Mouse (Mus musculus) midbrain, embryonic 12.5 days (tissue): Measurements from ENCODE around the gene Clec1b. TPM values are rescaled to one million over a fixed set of nuclear protein-coding genes. Genes with fewer than 3 reads are reported as not detected.

ENCODE experiments used
- ATAC-seq: fragments of 200-750 bp; cut with Nextera tagmentation; 2 replicates; pipeline ENCODE4 v1.8.0; 2017; ENCODE audit warnings: low read depth, moderate TSS enrichment, moderate library complexity; ENCODE audit not compliant: low FRiP score
- H3K27ac ChIP-seq: fragments of 300-500 bp; sonication (generic); replicated peaks from 2 replicates; pipeline ENCODE4 v1.5.1; 2016; ENCODE audit warnings: mild to moderate bottlenecking
- H3K27me3 ChIP-seq: fragments of 300-500 bp; sonication (generic); 2 replicates; pipeline ENCODE4 v1.6.1; 2016; ENCODE audit warnings: mild to moderate bottlenecking
- H3K36me3 ChIP-seq: fragments of 300-500 bp; sonication (generic); 2 replicates; pipeline ENCODE4 v1.6.1; 2016
- H3K4me1 ChIP-seq: fragments of 300-500 bp; sonication (generic); 2 replicates; pipeline ENCODE4 v1.6.1; 2016
- H3K4me2 ChIP-seq: fragments of 300-500 bp; sonication (generic); replicated peaks from 2 replicates; pipeline ENCODE4 v1.6.1; 2016; ENCODE audit warnings: mild to moderate bottlenecking, moderate library complexity
- H3K4me3 ChIP-seq: fragments of 300-500 bp; sonication (generic); 2 replicates; pipeline ENCODE4 v1.5.1; 2016; ENCODE audit warnings: mild to moderate bottlenecking
- H3K9ac ChIP-seq: fragments of 300-500 bp; sonication (generic); replicated peaks from 2 replicates; pipeline ENCODE4 v1.6.1; 2016; ENCODE audit warnings: mild to moderate bottlenecking, moderate library complexity
- H3K9me3 ChIP-seq: fragments of 300-500 bp; sonication (generic); 2 replicates; pipeline ENCODE4 v1.6.1; 2016; ENCODE audit warnings: mild to moderate bottlenecking
- WGBS: fragments of 180-500 bp; shearing (Covaris S2); methylation state at CpG from one replicate; pipeline ENCODE4 v1.1.7; 2016; 5-methylcytosine and 5-hydroxymethylcytosine counted together
- polyA plus RNA-seq: library from polyadenylated mRNA; unstranded; fragments of >200 nt; fragmentation: Nextera tagmentation; extraction: Ambion mirVana; gene quantifications from 2 replicates; pipeline ENCODE4 v1.2.1, GENCODE M21; 2016

Clec1b gene
- 7.1 and 9.0 TPM in 2 replicates for polyA plus RNA-seq

- 85% methylated on average over 8 of the region's 8 CpGs for WGBS
- no peak within 1 kb of the TSS for H3K27ac ChIP-seq
- H3K4me3 ChIP-seq = no peak within 1 kb of the TSS
- no peaks in the 10 kb centered on the region for H3K4me1 ChIP-seq
- no peaks in the 10 kb centered on the region for H3K27me3 ChIP-seq
- no peak for ATAC-seq
- no peak within 1 kb of the TSS for H3K4me2 ChIP-seq
- no peaks in the 10 kb centered on the region for H3K9me3 ChIP-seq
- H3K9ac ChIP-seq = no peak within 1 kb of the TSS
- no peaks in the 10 kb centered on the region for H3K36me3 ChIP-seq
Observed at GRCm38 (mm10) chr6:129396997-129397396, at the start of gene Clec1b. Gene Clec1b (plus strand): TSS chr6:129397297.

- WGBS = 62% methylated on average over 4 of the region's 4 CpGs
- Histone ChIP-seq H3K4me3 (no peak overlapping the region), H3K27me3 (no peaks in the 10 kb centered on the region), H3K4me1 (no peaks in the 10 kb centered on the region), H3K9ac (no peak overlapping the region), H3K27ac (no peak overlapping the region), H3K9me3 (peaks cover 6% of the 10 kb centered on the region; the same call in 1 of the 2 replicates), H3K4me2 (no peak overlapping the region), H3K36me3 (no peaks in the 10 kb centered on the region)
- ATAC-seq = no peak
Observed at GRCm38 (mm10) chr6:129349524-129350352, 47.4 kb upstream of the Clec1b start.

- ATAC-seq = no peak
- Histone ChIP-seq H3K27ac (no peak overlapping the region), H3K27me3 (no peaks in the 10 kb centered on the region), H3K9me3 (peaks cover 6% of the 10 kb centered on the region; the same call in 1 of the 2 replicates), H3K9ac (no peak overlapping the region), H3K4me1 (no peaks in the 10 kb centered on the region), H3K36me3 (no peaks in the 10 kb centered on the region), H3K4me3 (no peak overlapping the region), H3K4me2 (no peak overlapping the region)
- 92% methylated on average over 3 of the region's 3 CpGs for WGBS
Observed at GRCm38 (mm10) chr6:129351091-129351490, 46.0 kb upstream of the Clec1b start.

GRCm38 (mm10) chr6:129355774-129356173, 41.3 kb upstream of the Clec1b start:
- no peak for ATAC-seq
- Histone ChIP-seq H3K4me2 (no peak overlapping the region), H3K27ac (no peak overlapping the region), H3K9ac (no peak overlapping the region), H3K4me1 (no peaks in the 10 kb centered on the region), H3K9me3 (no peaks in the 10 kb centered on the region), H3K4me3 (no peak overlapping the region), H3K27me3 (no peaks in the 10 kb centered on the region), H3K36me3 (no peaks in the 10 kb centered on the region)
- WGBS = 97% methylated on average over 2 of the region's 2 CpGs

GRCm38 (mm10) chr6:129356430-129356829, 40.7 kb upstream of the Clec1b start:
- Histone ChIP-seq H3K27ac (no peak overlapping the region), H3K36me3 (no peaks in the 10 kb centered on the region), H3K4me2 (no peak overlapping the region), H3K4me1 (no peaks in the 10 kb centered on the region), H3K9me3 (no peaks in the 10 kb centered on the region), H3K27me3 (no peaks in the 10 kb centered on the region), H3K9ac (no peak overlapping the region), H3K4me3 (no peak overlapping the region)
- no peak for ATAC-seq

- H3K4me2 ChIP-seq = no peak overlapping the region
- no peak overlapping the region for H3K4me3 ChIP-seq
- H3K27ac ChIP-seq = no peak overlapping the region
- 92% methylated on average over 2 of the region's 2 CpGs for WGBS
- no peak for ATAC-seq
- H3K27me3 ChIP-seq = no peaks in the 10 kb centered on the region
- no peak overlapping the region for H3K9ac ChIP-seq
- H3K4me1 ChIP-seq = no peaks in the 10 kb centered on the region
- no peaks in the 10 kb centered on the region for H3K9me3 ChIP-seq
- H3K36me3 ChIP-seq = no peaks in the 10 kb centered on the region
Observed at GRCm38 (mm10) chr6:129359515-129359914, 37.6 kb upstream of the Clec1b start.

- Histone ChIP-seq H3K27me3 (no peaks in the 10 kb centered on the region), H3K9ac (no peak overlapping the region), H3K27ac (no peak overlapping the region), H3K36me3 (no peaks in the 10 kb centered on the region), H3K4me2 (no peak overlapping the region), H3K4me3 (no peak overlapping the region), H3K9me3 (no peaks in the 10 kb centered on the region), H3K4me1 (no peaks in the 10 kb centered on the region)
- WGBS = 7% methylated on average over 1 of the region's 1 CpGs
- ATAC-seq = no peak
Observed at GRCm38 (mm10) chr6:129363942-129364341, 33.2 kb upstream of the Clec1b start.

GRCm38 (mm10) chr6:129365959-129366359, 31.1 kb upstream of the Clec1b start:
- WGBS = 21% methylated on average over 6 of the region's 6 CpGs
- no peaks in the 10 kb centered on the region for H3K4me1 ChIP-seq
- ATAC-seq = peak; percentile 71
- H3K9ac ChIP-seq = no peak overlapping the region
- H3K27ac ChIP-seq = no peak overlapping the region
- H3K4me3 ChIP-seq = no peak overlapping the region
- no peak overlapping the region for H3K4me2 ChIP-seq
- no peaks in the 10 kb centered on the region for H3K36me3 ChIP-seq
- H3K9me3 ChIP-seq = no peaks in the 10 kb centered on the region
- no peaks in the 10 kb centered on the region for H3K27me3 ChIP-seq

- Histone ChIP-seq H3K36me3 (no peaks in the 10 kb centered on the region), H3K27ac (no peak overlapping the region), H3K9ac (no peak overlapping the region), H3K4me3 (no peak overlapping the region), H3K4me1 (no peaks in the 10 kb centered on the region), H3K9me3 (no peaks in the 10 kb centered on the region), H3K27me3 (no peaks in the 10 kb centered on the region), H3K4me2 (no peak overlapping the region)
- no peak for ATAC-seq
- WGBS = 75% methylated on average over 7 of the region's 7 CpGs
Observed at GRCm38 (mm10) chr6:129369374-129370132, 27.5 kb upstream of the Clec1b start.

- 84% methylated on average over 2 of the region's 2 CpGs for WGBS
- H3K36me3 ChIP-seq = no peaks in the 10 kb centered on the region
- no peaks in the 10 kb centered on the region for H3K4me1 ChIP-seq
- no peak for ATAC-seq
- H3K4me3 ChIP-seq = no peak overlapping the region
- no peak overlapping the region for H3K9ac ChIP-seq
- H3K27ac ChIP-seq = no peak overlapping the region
- H3K9me3 ChIP-seq = peaks cover 3% of the 10 kb centered on the region; the same call in 1 of the 2 replicates
- no peak overlapping the region for H3K4me2 ChIP-seq
- no peaks in the 10 kb centered on the region for H3K27me3 ChIP-seq
Observed at GRCm38 (mm10) chr6:129374937-129375471, 22.1 kb upstream of the Clec1b start.

GRCm38 (mm10) chr6:129380454-129380853, 16.6 kb upstream of the Clec1b start:
- Histone ChIP-seq H3K27me3 (no peaks in the 10 kb centered on the region), H3K4me1 (no peaks in the 10 kb centered on the region), H3K4me2 (no peak overlapping the region), H3K9me3 (peaks cover 3% of the 10 kb centered on the region; the same call in 1 of the 2 replicates), H3K9ac (no peak overlapping the region), H3K27ac (no peak overlapping the region), H3K4me3 (no peak overlapping the region), H3K36me3 (no peaks in the 10 kb centered on the region)
- 70% methylated on average over 4 of the region's 4 CpGs for WGBS
- ATAC-seq = no peak

GRCm38 (mm10) chr6:129381736-129382135, 15.4 kb upstream of the Clec1b start:
- Histone ChIP-seq H3K9ac (no peak overlapping the region), H3K27ac (no peak overlapping the region), H3K36me3 (no peaks in the 10 kb centered on the region), H3K4me1 (no peaks in the 10 kb centered on the region), H3K9me3 (no peaks in the 10 kb centered on the region), H3K4me2 (no peak overlapping the region), H3K27me3 (no peaks in the 10 kb centered on the region), H3K4me3 (no peak overlapping the region)
- no peak for ATAC-seq
- 79% methylated on average over 1 of the region's 1 CpGs for WGBS
